Mouse (Mus musculus): ENCODE measurements around the gene Mamstr.
"Not testable (repeated sequence)": the region's sequence is repeated elsewhere in the genome, so short reads cannot be mapped to it uniquely, and the experiment has no call there.

The Mamstr gene

GRCm38 (mm10) chr7:45650484-45650883 lies 10.7 kb downstream of the Mamstr start:
- DNase-seq, result not testable (repeated sequence)

DNA sequence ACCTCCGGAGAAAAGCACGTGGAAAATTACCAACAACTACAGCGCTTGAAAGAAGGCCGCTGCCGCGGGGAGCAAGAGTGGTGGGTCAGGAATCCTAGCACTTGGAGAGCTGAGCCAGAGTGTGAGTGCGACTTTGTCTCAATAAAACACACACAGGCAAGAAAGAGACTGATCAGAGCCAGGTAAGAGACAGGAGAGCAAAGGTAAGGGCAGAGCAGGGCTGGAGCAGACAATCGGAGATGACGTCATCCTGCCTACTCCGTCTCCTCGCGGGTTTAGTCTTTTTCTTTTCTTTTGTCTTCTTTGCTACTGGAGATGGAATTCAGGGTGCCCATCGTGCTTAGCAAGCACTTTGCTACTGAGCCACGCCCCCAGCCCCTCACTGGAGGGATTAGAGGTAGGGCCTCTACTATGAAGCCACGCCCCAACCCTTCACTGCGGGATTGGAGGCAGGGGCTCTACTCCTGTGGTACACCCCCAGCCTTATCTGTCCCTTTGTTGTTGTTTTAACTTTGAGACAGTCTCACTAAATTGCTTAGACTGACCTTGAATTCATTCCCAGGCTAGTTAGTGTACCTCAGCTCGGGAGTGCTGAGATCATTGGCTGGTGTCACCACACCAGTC lies 14.8 kb downstream of the Mamstr start:
- no peak for DNase-seq

GRCm38 (mm10) chr7:45660746-45661478 lies 21.1 kb downstream of the Mamstr start:
- DNase-seq, result no peak

DNA sequence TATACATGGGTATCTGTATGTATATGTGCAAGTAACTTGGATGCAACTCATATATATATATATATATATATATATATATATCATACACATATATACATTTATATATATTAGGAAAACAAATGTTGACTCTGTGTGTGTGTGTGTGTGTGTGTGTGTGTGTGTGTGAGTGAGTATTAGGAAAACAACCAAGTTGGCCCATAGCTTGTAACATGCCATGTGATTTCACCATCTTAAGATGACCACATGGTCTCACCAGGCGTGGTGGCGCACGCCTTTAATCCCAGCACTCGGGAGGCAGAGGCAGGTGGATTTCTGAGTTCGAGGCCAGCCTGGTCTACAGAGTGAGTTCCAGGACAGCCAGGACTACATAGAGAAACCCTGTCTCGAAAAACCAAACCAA lies 21.9 kb downstream of the Mamstr start:
- DNase-seq, result not testable (repeated sequence)

- DNase-seq, result no peak
These were observed 25.7 kb downstream of the Mamstr start for GRCm38 (mm10) chr7:45665303-45666138.

- no peak for DNase-seq
These were observed 26.4 kb downstream of the Mamstr start, which contains the start of gene Fut2 for GRCm38 (mm10) chr7:45666161-45666560. TSS of gene Fut2 (minus strand) at chr7:45666394.

GRCm38 (mm10) chr7:45667761-45668160 lies 28.0 kb downstream of the Mamstr start:
- DNase-seq, result no peak

DNA sequence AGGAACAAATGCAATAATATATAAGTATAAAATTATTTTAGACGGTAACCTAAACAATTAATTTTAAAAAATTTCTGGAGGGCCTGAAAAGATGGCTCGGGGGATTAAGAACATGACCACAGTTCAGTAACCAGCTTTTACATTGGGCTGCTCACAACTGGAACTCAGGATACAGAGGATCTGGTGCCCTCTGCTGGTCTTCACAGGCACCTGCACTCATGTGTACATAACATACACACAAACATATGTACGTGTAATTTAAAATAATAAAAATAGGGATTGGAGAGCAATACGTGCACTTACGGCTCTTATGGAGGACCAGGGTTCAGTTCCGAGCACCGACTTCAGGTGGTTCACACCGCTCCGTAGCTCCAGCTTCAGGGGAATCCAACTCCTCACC lies 29.1 kb downstream of the Mamstr start:
- DNase-seq, result no peak

DNA sequence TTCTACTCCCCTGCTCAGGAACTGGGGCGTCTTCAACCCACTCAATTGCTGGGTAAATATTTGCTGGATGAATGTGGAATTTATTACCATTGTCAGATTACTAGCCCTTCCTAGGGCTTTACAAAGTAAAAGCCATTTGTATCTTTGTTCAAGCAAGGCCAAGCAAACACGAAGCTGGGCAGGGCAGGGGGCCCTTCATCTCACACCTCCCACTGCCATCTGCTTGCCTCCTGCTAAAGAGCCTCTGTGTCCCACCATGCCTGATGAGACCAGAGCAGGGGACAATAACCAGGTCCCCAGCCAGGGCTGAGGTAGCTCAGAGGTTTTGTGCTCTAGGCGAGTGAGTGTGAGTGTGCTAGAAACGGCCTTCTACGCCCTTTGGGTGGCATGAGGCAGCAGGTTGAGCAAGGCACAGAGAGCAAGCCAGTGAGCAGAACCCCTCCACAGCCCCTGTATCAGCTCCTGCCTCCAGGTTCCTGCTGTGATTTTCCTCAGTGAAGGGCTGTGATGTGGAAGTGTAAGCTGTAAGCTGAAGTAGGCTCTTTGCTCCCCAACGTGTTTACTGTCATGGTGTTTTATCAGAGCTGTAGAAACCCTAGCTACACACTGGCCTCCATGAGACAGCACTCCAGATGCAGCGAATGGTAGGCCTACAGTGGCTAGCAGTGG lies 38.0 kb downstream of the Mamstr start:
- no peak for DNase-seq

DNA sequence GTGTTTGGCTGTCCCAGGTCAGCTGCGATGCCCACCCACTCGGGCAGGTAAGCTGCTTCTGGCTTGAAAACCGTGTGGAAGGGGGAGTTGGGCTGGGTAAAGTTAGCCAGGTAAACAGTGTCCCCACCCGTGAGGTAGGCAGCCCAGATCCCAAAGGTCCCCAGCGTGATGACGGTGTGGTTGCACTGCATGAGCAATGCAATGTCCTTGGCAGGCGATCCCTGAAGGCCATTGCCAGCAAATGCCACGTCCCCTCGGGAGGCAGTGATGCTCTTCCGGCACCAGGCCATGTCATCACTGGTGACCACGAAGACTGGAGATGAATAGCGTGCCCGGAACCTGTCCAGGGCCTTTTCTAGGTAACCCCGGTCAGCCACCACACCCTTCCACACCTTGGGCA lies 38.7 kb downstream of the Mamstr start:
- DNase-seq, result no peak

DNA sequence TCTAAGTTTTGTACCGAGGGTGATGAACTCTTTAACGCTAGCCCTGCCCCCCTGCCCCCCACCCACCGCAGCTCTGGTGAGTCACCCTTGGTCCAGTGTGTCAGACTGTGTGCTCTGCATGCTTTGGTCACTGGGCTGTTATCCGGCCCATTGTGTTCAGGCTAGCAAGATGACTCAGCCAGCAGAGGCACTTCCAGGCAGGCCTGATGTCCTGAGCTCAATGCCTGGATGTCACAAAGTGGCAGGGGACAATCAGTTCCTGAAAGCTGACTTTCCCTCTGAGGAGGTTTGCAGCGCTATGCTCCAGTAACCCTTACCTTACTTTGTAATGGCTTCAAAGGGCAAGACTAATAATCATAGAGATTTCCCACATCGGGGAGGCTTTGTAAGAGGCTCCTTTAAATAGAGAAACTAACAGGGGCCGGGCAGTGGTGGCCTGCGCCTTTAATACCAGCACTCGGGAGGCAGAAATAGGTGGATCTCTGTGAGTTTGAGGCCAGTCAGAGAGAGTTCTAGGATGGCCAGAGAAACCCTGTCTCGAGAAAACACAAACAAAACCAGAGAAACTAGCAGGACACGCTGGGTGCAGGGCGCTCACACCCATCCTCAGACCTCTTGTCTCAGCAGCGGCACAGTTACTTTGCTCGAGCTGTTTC lies 40.3 kb downstream of the Mamstr start:
- no peak for DNase-seq

GRCm38 (mm10) chr7:45681046-45681736 lies 41.4 kb downstream of the Mamstr start:
- no peak for DNase-seq

GRCm38 (mm10) chr7:45682144-45683126 lies 42.7 kb downstream of the Mamstr start:
- peak; percentile 87 for DNase-seq

- no peak for DNase-seq
These were observed 43.7 kb downstream of the Mamstr start, which contains the start of gene Ntn5 for GRCm38 (mm10) chr7:45683396-45684050. TSS of gene Ntn5 (plus strand) at chr7:45684022.

DNA sequence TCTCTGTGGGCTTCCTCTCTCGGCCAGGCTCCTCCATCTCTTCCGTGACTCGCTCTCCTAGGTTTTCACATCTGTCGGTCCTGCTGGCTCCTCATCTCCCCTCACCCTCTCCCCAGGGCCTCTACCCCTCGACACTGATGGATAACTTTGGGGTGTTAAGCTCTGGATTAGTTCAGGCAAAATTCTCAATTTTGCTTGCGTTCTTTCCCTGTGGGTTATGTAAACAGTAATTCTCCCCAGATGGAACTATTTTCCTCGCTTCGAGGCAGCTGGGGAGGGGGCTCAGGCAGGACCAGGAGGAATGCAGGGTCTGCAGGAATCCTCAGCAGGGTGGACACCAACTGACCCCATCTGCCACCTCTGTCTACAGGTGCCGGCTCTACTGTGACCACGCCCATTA lies 46.0 kb downstream of the Mamstr start:
- no peak for DNase-seq

DNA sequence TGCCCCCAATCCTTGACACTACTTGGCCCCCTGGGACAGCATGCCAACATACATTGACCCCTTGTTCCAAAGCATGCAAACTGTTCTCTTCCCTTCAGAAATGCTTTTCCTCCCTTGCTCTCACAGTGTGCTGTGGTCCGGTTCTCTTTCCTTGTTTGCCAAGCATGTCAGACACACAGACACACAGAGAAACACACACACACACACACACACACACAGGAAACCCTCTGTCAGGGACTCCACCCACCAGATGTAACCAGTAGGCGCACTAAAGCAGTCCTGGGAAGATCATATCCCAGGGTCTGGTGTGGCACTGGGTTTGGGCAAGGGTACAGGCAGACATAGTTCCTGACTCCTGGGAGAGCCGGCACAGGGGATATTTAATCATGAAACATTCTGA lies 47.1 kb downstream of the Mamstr start:
- no peak for DNase-seq

- no peak for DNase-seq
These were observed 49.3 kb downstream of the Mamstr start for GRCm38 (mm10) chr7:45689099-45689498.

DNA sequence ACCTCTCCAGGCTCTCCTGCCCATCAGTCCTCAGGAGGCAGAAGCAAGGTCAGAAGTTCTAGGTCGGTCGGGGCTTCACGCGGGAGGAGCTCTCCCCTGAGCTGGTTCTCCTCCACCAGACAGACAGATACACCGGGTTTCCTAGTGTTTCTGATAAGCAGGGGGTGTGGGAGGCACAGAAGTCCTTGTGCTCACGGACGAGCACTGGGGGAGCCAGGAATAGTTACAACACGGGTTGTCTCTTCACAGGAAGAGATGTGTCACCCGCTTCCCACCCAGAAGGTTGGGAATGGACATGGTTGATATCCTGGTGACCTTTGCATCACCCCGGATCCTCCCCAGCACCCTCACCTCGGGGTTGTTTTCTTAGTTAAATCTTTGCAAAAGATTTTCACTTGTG lies 50.0 kb downstream of the Mamstr start:
- DNase-seq, result no peak

GRCm38 (mm10) chr7:45692364-45692763 lies 52.6 kb downstream of the Mamstr start:
- no peak for DNase-seq
